ENCODE assay signal across 17 mouse cellular contexts in the genomic region with DNA sequence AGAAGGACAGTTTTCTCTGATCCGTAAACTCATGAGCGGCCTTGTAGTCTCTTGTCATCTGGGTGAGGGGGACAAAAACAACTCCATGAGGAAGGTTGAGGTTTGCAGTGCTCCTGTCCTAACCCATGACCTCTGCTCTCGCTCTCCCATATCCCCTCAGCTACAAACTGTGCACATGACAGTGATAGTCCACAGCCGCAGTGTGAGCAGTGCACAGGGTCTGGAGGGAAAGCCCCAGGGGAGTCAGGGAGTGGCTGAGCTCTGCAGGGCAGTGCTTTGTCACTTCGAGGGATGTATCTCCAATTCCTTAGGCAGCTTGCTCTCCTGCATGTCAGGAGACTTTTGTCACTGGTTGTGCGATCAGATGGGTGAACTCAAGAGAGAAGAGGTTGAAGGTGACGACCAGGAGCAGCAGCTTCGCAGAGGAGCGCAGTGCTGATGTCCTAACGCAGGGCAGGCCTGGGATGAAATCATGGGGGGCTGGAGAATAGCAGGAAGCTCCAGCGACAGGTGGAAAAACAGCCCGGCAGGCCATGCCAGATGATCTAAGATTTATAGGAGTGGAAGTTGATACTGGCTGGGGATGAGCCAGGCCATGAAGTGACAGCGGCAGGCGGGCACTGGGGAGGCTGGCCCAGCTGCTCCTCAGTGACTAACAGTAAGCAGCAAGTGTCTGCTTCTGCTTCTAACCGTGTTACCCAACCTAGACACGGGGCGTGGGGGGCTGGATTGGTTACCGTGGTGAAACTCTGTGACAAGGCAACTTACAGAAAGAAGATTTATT.
A peak's percentile ranks its signal among the peaks of the same experiment; 100 is the strongest.
DNase-seq lines count a peak whose midpoint lies in the region; ATAC-seq and TF ChIP-seq lines count a peak whose summit lies in the region.
"Had no signal": no experiment of that assay in that cellular context is flagged by ENCODE, and none has a peak within 500 bp of the region (broad histone marks: within the 10 kb centered on the region; RNA-seq: fewer than 3 reads in every experiment).

No protein-coding gene starts in this region.

- no peaks in the 10 kb centered on the region for H3K27me3 ChIP-seq in kidney, embryonic 16.5 days (ENCODE audit: insufficient read depth, low read length)
- no peaks in the 10 kb centered on the region for H3K27me3 ChIP-seq in kidney, adult 2 months (replicated peaks; ENCODE audit: control insufficient read depth, insufficient read depth, low read length)
- H3K27me3 ChIP-seq in stomach, embryonic 16.5 days (ENCODE audit: control insufficient read depth, insufficient read depth, low read length): no peaks in the 10 kb centered on the region
- H3K27me3 ChIP-seq in stomach, postnatal 0 days (ENCODE audit: control insufficient read depth, insufficient read depth, low read length): no peaks in the 10 kb centered on the region
- H3K27me3 ChIP-seq in forebrain, embryonic 12.5 days: no peaks in the 10 kb centered on the region

- H3K4me1 ChIP-seq in kidney, embryonic 16.5 days (ENCODE audit: insufficient read depth, low read length): peaks cover 65% of the 10 kb centered on the region
- H3K4me1 ChIP-seq in kidney, adult 2 months (ENCODE audit: control insufficient read depth, insufficient read depth, low read length): no peaks in the 10 kb centered on the region
- H3K4me1 ChIP-seq in stomach, embryonic 16.5 days (ENCODE audit: control insufficient read depth, insufficient read depth, low read length): peaks cover 9% of the 10 kb centered on the region; the same call in 1 of the 2 replicates
- no peaks in the 10 kb centered on the region for H3K4me1 ChIP-seq in stomach, postnatal 0 days (replicated peaks; ENCODE audit: control insufficient read depth, insufficient read depth)
- peaks cover 44% of the 10 kb centered on the region for H3K4me1 ChIP-seq in forebrain, embryonic 12.5 days

- H3K9me3 ChIP-seq in kidney, embryonic 16.5 days (ENCODE audit: low read length): no peaks in the 10 kb centered on the region
- no peaks in the 10 kb centered on the region for H3K9me3 ChIP-seq in stomach, embryonic 16.5 days (replicated peaks; ENCODE audit: control insufficient read depth, low read length)
- no peaks in the 10 kb centered on the region for H3K9me3 ChIP-seq in stomach, postnatal 0 days (ENCODE audit: control insufficient read depth, low read length)
- H3K9me3 ChIP-seq in forebrain, embryonic 12.5 days: no peaks in the 10 kb centered on the region
- H3K9me3 ChIP-seq: midbrain, embryonic 10.5 days had no signal

- H3K36me3 ChIP-seq in kidney, embryonic 16.5 days (ENCODE audit: insufficient read depth, low read length): no peaks in the 10 kb centered on the region
- no peaks in the 10 kb centered on the region for H3K36me3 ChIP-seq in kidney, adult 2 months (ENCODE audit: control insufficient read depth, insufficient read depth, low read length)
- H3K36me3 ChIP-seq in stomach, embryonic 16.5 days (ENCODE audit: control insufficient read depth, insufficient read depth, low read length): no peaks in the 10 kb centered on the region
- H3K36me3 ChIP-seq in stomach, postnatal 0 days (ENCODE audit: control insufficient read depth, insufficient read depth, low read length): no peaks in the 10 kb centered on the region
- no peaks in the 10 kb centered on the region for H3K36me3 ChIP-seq in forebrain, embryonic 12.5 days (replicated peaks)
- H3K36me3 ChIP-seq: midbrain, embryonic 10.5 days had no signal

- no peak for TF ChIP-seq POLR2A in kidney, adult 2 months (IDR thresholded peaks at IDR 0.05; ENCODE audit: low read depth, low read length)

- H3K4me2 ChIP-seq in kidney, embryonic 16.5 days (replicated peaks; ENCODE audit: low read depth, low read length): no peak overlapping the region
- H3K4me2 ChIP-seq in stomach, embryonic 16.5 days (ENCODE audit: low read depth, low read length): no peak overlapping the region
- no peak overlapping the region for H3K4me2 ChIP-seq in stomach, postnatal 0 days (replicated peaks; ENCODE audit: low read depth)
- H3K4me2 ChIP-seq in forebrain, embryonic 12.5 days: no peak overlapping the region

- TF ChIP-seq CTCF in kidney, adult 2 months (conservative IDR thresholded peaks at IDR 0.05; ENCODE audit: insufficient read depth, insufficient read length, low read depth, low read length): no peak
- TF ChIP-seq CTCF in stomach, postnatal 0 days (IDR thresholded peaks at IDR 0.05; ENCODE audit: low read depth): no peak

- no peak for TF ChIP-seq EP300 in stomach, postnatal 0 days (optimal IDR thresholded peaks at IDR 0.05)

- peak; percentile 68 for ATAC-seq in kidney, embryonic 16.5 days (ENCODE audit: low FRiP score, low TSS enrichment)
- peak; percentile 50; the same call in 1 of the 2 replicates for ATAC-seq in stomach, embryonic 16.5 days (ENCODE audit: insufficient read depth, low FRiP score)
- no peak for ATAC-seq in stomach, postnatal 0 days (ENCODE audit: low FRiP score, low TSS enrichment)
- ATAC-seq in forebrain, embryonic 12.5 days (ENCODE audit: low FRiP score): no peak
- ATAC-seq: forebrain, postnatal 0 days; intestine, embryonic 16.5 days had no signal

- H3K27ac ChIP-seq in kidney, embryonic 16.5 days (ENCODE audit: low read length): 0 out of 2 replicates have a peak overlapping the region, but pooled peaks have one; percentile 27
- no peak overlapping the region for H3K27ac ChIP-seq in kidney, adult 2 months (ENCODE audit: insufficient read depth, low read depth, low read length)
- H3K27ac ChIP-seq in stomach, embryonic 16.5 days (ENCODE audit: low read length): no peak overlapping the region
- H3K27ac ChIP-seq in stomach, postnatal 0 days (replicated peaks): no peak overlapping the region
- H3K27ac ChIP-seq in forebrain, embryonic 12.5 days: no peak overlapping the region

- DNase-seq in adrenal gland, postnatal 10 days: peak; percentile 26
- no peak for DNase-seq in adrenal gland, postnatal 4 days (ENCODE audit: low spot score in 2 of 2)
- no peak for DNase-seq in kidney, adult 2 months
- DNase-seq in stomach, postnatal 0 days (ENCODE audit: low spot score): no peak
- peak; percentile 86 for DNase-seq in skeletal muscle tissue, adult 2 months (ENCODE audit: low read depth, low spot score)
- DNase-seq: cerebellum, adult 9-10 months; forebrain, postnatal 0 days; heart, adult 18-20 months; heart, postnatal 36 days; layer of hippocampus, adult 9-11 months; right cerebral cortex, adult 18-20 months; thymus, postnatal 25 days had no signal

- H3K4me3 ChIP-seq in kidney, embryonic 16.5 days (ENCODE audit: low read length): no peak overlapping the region
- no peak overlapping the region for H3K4me3 ChIP-seq in kidney, adult 2 months (ENCODE audit: insufficient read depth, low read depth, low read length)
- no peak overlapping the region for H3K4me3 ChIP-seq in stomach, embryonic 16.5 days (replicated peaks; ENCODE audit: low read length)
- H3K4me3 ChIP-seq in stomach, postnatal 0 days (ENCODE audit: low read depth, low read length): no peak overlapping the region
- no peak overlapping the region for H3K4me3 ChIP-seq in forebrain, embryonic 12.5 days (replicated peaks)
- H3K4me3 ChIP-seq: midbrain, embryonic 10.5 days had no signal

- WGBS in kidney, embryonic 16.5 days: 26% methylated on average over 18 of the region's 18 CpGs
- WGBS in kidney, adult 2 months: 50% methylated on average over 18 of the region's 18 CpGs
- WGBS in stomach, embryonic 16.5 days: 58% methylated on average over 18 of the region's 18 CpGs
- WGBS in stomach, postnatal 0 days: 64% methylated on average over 18 of the region's 18 CpGs
- 87% methylated on average over 18 of the region's 18 CpGs for WGBS in forebrain, embryonic 12.5 days

- no peak overlapping the region for H3K9ac ChIP-seq in kidney, embryonic 16.5 days (replicated peaks; ENCODE audit: low read length)
- H3K9ac ChIP-seq in stomach, embryonic 16.5 days (ENCODE audit: low read length): no peak overlapping the region
- no peak overlapping the region for H3K9ac ChIP-seq in stomach, postnatal 0 days (ENCODE audit: low read length)
- no peak overlapping the region for H3K9ac ChIP-seq in forebrain, embryonic 12.5 days
- H3K9ac ChIP-seq: forebrain, postnatal 0 days had no signal

Comparison
In these comparisons a context has a peak if more than half of its experiments do, and no peak if none do; other contexts are left out.
1. DNase-seq: peak in adrenal gland, postnatal 10 days (single experiment) and skeletal muscle tissue, adult 2 months (single experiment); none in adrenal gland, postnatal 4 days (0 of 2), kidney, adult 2 months (single experiment) and stomach, postnatal 0 days (single experiment).
2. ATAC-seq: peak in kidney, embryonic 16.5 days (single experiment) and stomach, embryonic 16.5 days (single experiment); none in stomach, postnatal 0 days (single experiment) and forebrain, embryonic 12.5 days (single experiment).